Mouse (Mus musculus): Measurements from ENCODE around the gene Olfr881. TPM values are rescaled to one million over a fixed set of nuclear protein-coding genes. Genes with fewer than 3 reads are reported as not detected.

Gene Olfr881
- polyA plus RNA-seq (2015; fragmentation: Nextera tagmentation; extraction: Ambion mirVana): not detected in 2 replicates

DNA sequence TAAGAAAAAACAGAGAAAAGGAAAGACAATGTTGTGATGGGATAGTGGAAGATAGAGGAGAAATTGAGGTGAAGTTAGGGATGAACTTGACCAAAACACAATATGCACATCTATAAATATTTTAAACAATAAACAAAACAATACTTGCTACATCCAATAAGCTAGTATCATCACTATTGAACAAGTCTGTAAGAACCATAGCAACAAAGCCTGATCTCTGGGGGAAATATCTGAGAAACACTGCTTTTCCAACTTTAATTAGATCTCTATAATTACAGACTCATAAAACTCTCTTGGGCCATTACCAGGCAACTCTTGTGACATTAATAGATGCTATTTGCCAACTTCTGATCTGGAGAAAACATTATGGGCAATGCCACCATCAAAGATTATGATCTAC is at the start of gene Olfr881:
Gene Olfr881 (plus strand): TSS at position 301 of the 400 bp plus-strand sequence.
- no peak within 1 kb of the TSS for H3K27ac ChIP-seq (ENCODE audit: low read length)
- no peaks in the 10 kb centered on the region for H3K36me3 ChIP-seq (ENCODE audit: insufficient read depth, low read length)
- no peak within 1 kb of the TSS for H3K4me3 ChIP-seq (ENCODE audit: low read length)
- H3K9ac ChIP-seq (replicated peaks; ENCODE audit: low read length): no peak within 1 kb of the TSS
- no peaks in the 10 kb centered on the region for H3K4me1 ChIP-seq (ENCODE audit: insufficient read depth, low read length)
- no peak for ATAC-seq (ENCODE audit: low FRiP score, low TSS enrichment)
- H3K9me3 ChIP-seq (ENCODE audit: low read length): no peaks in the 10 kb centered on the region
- no peaks in the 10 kb centered on the region for H3K27me3 ChIP-seq (ENCODE audit: insufficient read depth, low read length)
- H3K4me2 ChIP-seq (replicated peaks; ENCODE audit: low read depth, low read length): no peak within 1 kb of the TSS

DNA sequence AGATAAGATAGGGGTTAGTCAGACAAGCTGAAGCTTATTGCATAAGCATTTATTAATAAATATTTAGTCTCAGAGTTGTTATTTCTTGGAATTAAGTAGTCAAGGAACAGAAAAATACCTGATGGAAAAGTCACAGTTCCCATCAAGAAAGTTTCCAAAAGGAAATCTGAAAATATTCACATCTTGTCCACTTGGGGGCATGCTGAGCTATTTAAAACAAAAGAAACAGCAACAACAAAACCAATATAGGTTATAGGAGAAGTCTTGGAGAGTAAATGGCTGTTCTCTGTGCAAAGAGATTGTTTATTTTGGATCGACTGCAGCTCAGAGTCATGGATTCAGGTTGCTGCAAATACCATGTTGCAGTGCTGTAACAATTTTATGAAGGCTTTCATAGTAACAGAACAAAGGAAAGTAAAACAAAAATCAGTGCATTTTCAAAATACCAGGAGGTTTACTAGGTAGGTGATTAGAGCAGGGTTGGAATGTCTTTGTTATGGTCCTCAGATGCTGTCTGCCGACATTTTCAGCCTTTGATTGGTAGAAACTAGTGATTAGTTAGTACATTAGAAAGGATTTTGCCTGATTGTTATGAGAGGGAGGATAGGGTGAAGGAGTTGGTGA is 7.1 kb downstream of the Olfr881 start:
- no peaks in the 10 kb centered on the region for H3K9me3 ChIP-seq (ENCODE audit: low read length)
- no peaks in the 10 kb centered on the region for H3K27me3 ChIP-seq (ENCODE audit: insufficient read depth, low read length)
- WGBS: 39% methylated on average over 2 of the region's 2 CpGs
- no peak overlapping the region for H3K4me2 ChIP-seq (replicated peaks; ENCODE audit: low read depth, low read length)
- no peak overlapping the region for H3K9ac ChIP-seq (replicated peaks; ENCODE audit: low read length)
- no peaks in the 10 kb centered on the region for H3K36me3 ChIP-seq (ENCODE audit: insufficient read depth, low read length)
- H3K27ac ChIP-seq (ENCODE audit: low read length): no peak overlapping the region
- ATAC-seq (ENCODE audit: low FRiP score, low TSS enrichment): no peak
- H3K4me1 ChIP-seq (ENCODE audit: insufficient read depth, low read length): no peaks in the 10 kb centered on the region
- no peak overlapping the region for H3K4me3 ChIP-seq (ENCODE audit: low read length)

DNA sequence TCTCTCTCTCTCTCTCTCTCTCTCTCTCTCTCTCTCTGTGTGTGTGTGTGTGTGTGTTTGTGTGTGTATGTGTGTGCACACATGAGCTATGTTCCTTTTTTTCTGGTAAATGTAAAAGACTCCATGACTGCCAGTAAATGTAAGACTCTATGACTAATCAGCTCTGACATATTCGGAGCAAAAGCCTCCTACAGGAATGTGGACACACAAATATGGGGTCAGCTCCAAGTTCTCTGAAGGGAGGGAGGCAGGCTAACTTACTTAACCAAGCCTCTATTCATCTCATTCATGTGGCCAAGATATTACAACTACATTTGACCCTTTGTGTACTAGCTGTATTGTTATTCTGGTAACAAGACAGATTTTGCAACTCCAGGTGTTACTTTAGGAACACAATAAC is 8.4 kb downstream of the Olfr881 start:
- H3K27me3 ChIP-seq (ENCODE audit: insufficient read depth, low read length): no peaks in the 10 kb centered on the region
- H3K4me1 ChIP-seq (ENCODE audit: insufficient read depth, low read length): no peaks in the 10 kb centered on the region
- H3K36me3 ChIP-seq (ENCODE audit: insufficient read depth, low read length): no peaks in the 10 kb centered on the region
- H3K9me3 ChIP-seq (ENCODE audit: low read length): no peaks in the 10 kb centered on the region
- H3K27ac ChIP-seq (ENCODE audit: low read length): no peak overlapping the region
- no peak overlapping the region for H3K4me3 ChIP-seq (ENCODE audit: low read length)
- ATAC-seq (ENCODE audit: low FRiP score, low TSS enrichment): no peak
- WGBS: 50% methylated on average over 1 of the region's 1 CpGs
- H3K9ac ChIP-seq (replicated peaks; ENCODE audit: low read length): no peak overlapping the region
- H3K4me2 ChIP-seq (replicated peaks; ENCODE audit: low read depth, low read length): no peak overlapping the region

DNA sequence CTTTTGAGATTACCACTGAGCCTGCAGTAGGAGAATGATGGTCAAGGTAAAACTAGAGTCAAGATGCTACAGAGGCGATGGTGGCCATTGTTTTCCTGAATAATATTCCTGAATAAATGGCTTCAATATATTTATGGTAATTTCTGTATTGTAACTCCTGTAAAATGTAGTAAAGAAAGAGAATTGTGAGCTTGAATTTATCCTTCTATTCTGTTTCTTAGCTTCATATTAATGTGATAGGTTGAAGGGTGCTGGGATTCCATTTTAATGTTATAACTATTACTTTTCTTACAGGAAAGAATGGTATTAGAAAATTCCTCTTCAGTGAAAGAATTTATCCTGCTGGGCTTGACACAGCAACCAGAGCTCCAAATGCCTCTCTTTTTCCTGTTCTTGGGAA is 33.9 kb downstream of the Olfr881 start, which contains the start of gene Olfr883:
Gene Olfr883 (plus strand): TSS at position 301 of the 400 bp plus-strand sequence.
- WGBS: 90% methylated on average over 1 of the region's 1 CpGs
- no peak for ATAC-seq (ENCODE audit: low FRiP score, low TSS enrichment)
- Histone ChIP-seq H3K4me3 (ENCODE audit: low read length) (no peak within 1 kb of the TSS), H3K27me3 (ENCODE audit: insufficient read depth, low read length) (no peaks in the 10 kb centered on the region), H3K36me3 (ENCODE audit: insufficient read depth, low read length) (no peaks in the 10 kb centered on the region), H3K27ac (ENCODE audit: low read length) (no peak within 1 kb of the TSS), H3K9me3 (ENCODE audit: low read length) (no peaks in the 10 kb centered on the region), H3K4me2 (replicated peaks; ENCODE audit: low read depth, low read length) (no peak within 1 kb of the TSS), H3K4me1 (ENCODE audit: insufficient read depth, low read length) (no peaks in the 10 kb centered on the region), H3K9ac (replicated peaks; ENCODE audit: low read length) (no peak within 1 kb of the TSS)

Other genes with a start within 250 kb of the Olfr881 start
- gene Olfr874, start 246.7 kb upstream of the Olfr881 start, polyA plus RNA-seq (2015; fragmentation: Nextera tagmentation; extraction: Ambion mirVana): not detected in 2 replicates
- 0.16 TPM in 1 of 2 replicates, not detected in the other for gene Olfr875, start 220.0 kb upstream of the Olfr881 start, polyA plus RNA-seq (2015; fragmentation: Nextera tagmentation; extraction: Ambion mirVana)
- gene Olfr876, start 188.8 kb upstream of the Olfr881 start, polyA plus RNA-seq (2015; fragmentation: Nextera tagmentation; extraction: Ambion mirVana): not detected in 2 replicates
- not detected in 2 replicates for gene Olfr877, start 137.6 kb upstream of the Olfr881 start, polyA plus RNA-seq (2015; fragmentation: Nextera tagmentation; extraction: Ambion mirVana)
- gene Olfr145, start 95.1 kb upstream of the Olfr881 start, polyA plus RNA-seq (2015; fragmentation: Nextera tagmentation; extraction: Ambion mirVana): not detected in 2 replicates
- not detected in 2 replicates for gene Olfr878, start 74.0 kb upstream of the Olfr881 start, polyA plus RNA-seq (2015; fragmentation: Nextera tagmentation; extraction: Ambion mirVana)
- gene Olfr883, start 34.0 kb downstream of the Olfr881 start, polyA plus RNA-seq (2015; fragmentation: Nextera tagmentation; extraction: Ambion mirVana): not detected in 2 replicates
- not detected in 2 replicates for gene Olfr884, start 54.7 kb downstream of the Olfr881 start, polyA plus RNA-seq (2015; fragmentation: Nextera tagmentation; extraction: Ambion mirVana)
- gene Olfr885, start 69.5 kb downstream of the Olfr881 start, polyA plus RNA-seq (2015; fragmentation: Nextera tagmentation; extraction: Ambion mirVana): not detected in 2 replicates
- gene Olfr887, start 92.2 kb downstream of the Olfr881 start, polyA plus RNA-seq (2015; fragmentation: Nextera tagmentation; extraction: Ambion mirVana): not detected in 2 replicates
- not detected in 2 replicates for gene Olfr888, start 116.3 kb downstream of the Olfr881 start, polyA plus RNA-seq (2015; fragmentation: Nextera tagmentation; extraction: Ambion mirVana)
- gene Olfr889, start 123.4 kb downstream of the Olfr881 start, polyA plus RNA-seq (2015; fragmentation: Nextera tagmentation; extraction: Ambion mirVana): 0.03 and 0.06 TPM in 2 replicates
- gene Olfr890, start 150.7 kb downstream of the Olfr881 start, polyA plus RNA-seq (2015; fragmentation: Nextera tagmentation; extraction: Ambion mirVana): not detected in 2 replicates
- not detected in 2 replicates for gene Olfr891, start 189.0 kb downstream of the Olfr881 start, polyA plus RNA-seq (2015; fragmentation: Nextera tagmentation; extraction: Ambion mirVana)
- gene Olfr893, start 216.5 kb downstream of the Olfr881 start, polyA plus RNA-seq (2015; fragmentation: Nextera tagmentation; extraction: Ambion mirVana): not detected in 2 replicates
- not detected in 2 replicates for gene Olfr894, start 226.2 kb downstream of the Olfr881 start, polyA plus RNA-seq (2015; fragmentation: Nextera tagmentation; extraction: Ambion mirVana)

Measured in kidney, embryonic 16.5 days (tissue).